In genomic region chr3:82333128-82333969, GRCm38 (mm10) we compare ENCODE assay signal across 8 mouse cellular contexts. TPM values are rescaled to one million over a fixed set of nuclear protein-coding genes. Genes with fewer than 3 reads are reported as not detected.
DNase-seq lines count a peak whose midpoint lies in the region; ATAC-seq lines count a peak whose summit lies in the region.

No protein-coding gene starts in this region.

- peak; percentile 86 for ATAC-seq in CD4-positive, CD25-positive, alpha-beta regulatory T cell, adult 4 months
- ATAC-seq in activated CD4-positive, CD25-positive, alpha-beta regulatory T cell, adult 4 months: peak; percentile 54
- ATAC-seq in liver, embryonic 13.5 days (ENCODE audit: low read depth): no peak

- H3K4me3 ChIP-seq in heart, embryonic 10.5 days: peak overlapping the region; percentile 54
- no peak overlapping the region for H3K4me3 ChIP-seq in liver, embryonic 13.5 days (replicated peaks)

- no peak overlapping the region for H3K9ac ChIP-seq in liver, embryonic 13.5 days

- H3K4me2 ChIP-seq in liver, embryonic 13.5 days: peak overlapping the region; percentile 46

- 5% methylated on average over 16 of the region's 16 CpGs for WGBS in heart, embryonic 10.5 days
- WGBS in liver, embryonic 13.5 days (ENCODE audit: insufficient replicate concordance): 5% methylated on average over 16 of the region's 16 CpGs

- no peaks in the 10 kb centered on the region for H3K36me3 ChIP-seq in heart, embryonic 10.5 days
- no peaks in the 10 kb centered on the region for H3K36me3 ChIP-seq in liver, embryonic 13.5 days

- H3K9me3 ChIP-seq in heart, embryonic 10.5 days: no peaks in the 10 kb centered on the region
- no peaks in the 10 kb centered on the region for H3K9me3 ChIP-seq in liver, embryonic 13.5 days (replicated peaks)

- peaks cover 7% of the 10 kb centered on the region; the same call in 1 of the 2 replicates for H3K4me1 ChIP-seq in heart, embryonic 10.5 days
- H3K4me1 ChIP-seq in liver, embryonic 13.5 days (replicated peaks): no peaks in the 10 kb centered on the region

- peak overlapping the region; percentile 83 for H3K27ac ChIP-seq in heart, embryonic 10.5 days
- no peak overlapping the region for H3K27ac ChIP-seq in liver, embryonic 13.5 days

- peak; percentile 24 to 65 for DNase-seq in cerebellum, postnatal 4 days (ENCODE audit: low spot score in 2 of 2)
- peak; percentile 81 for DNase-seq in heart, embryonic 10.5 days (ENCODE audit: low spot score)
- peak; percentile 52 to 63 for DNase-seq in kidney, adult 8-10 months
- peak; percentile 15 for DNase-seq in liver, embryonic 13.5 days
- peak; percentile 10 to 31 for DNase-seq in natural killer cell, adult 2 months (ENCODE audit: low spot score in 2 of 2)
- peak; percentile 42 for DNase-seq in thymus, postnatal 25 days

- no peaks in the 10 kb centered on the region for H3K27me3 ChIP-seq in heart, embryonic 10.5 days (ENCODE audit: insufficient read depth, poor library complexity, severe bottlenecking)
- no peaks in the 10 kb centered on the region for H3K27me3 ChIP-seq in liver, embryonic 13.5 days

RNA-seq across cellular contexts. Expression of gene Map9, which starts 24.5 kb away (rescaled TPM):
- polyA plus RNA-seq in CD4-positive, CD25-positive, alpha-beta regulatory T cell, adult 4 months (2017; shearing (Covaris generic)): 1 to 10 TPM in 1 of 2 experiments, under 1 TPM in 1; 0.57 to 1.1 TPM
- 1 to 10 TPM in 1 of 2 experiments, under 1 TPM in 1; 0.75 to 1.1 TPM for polyA plus RNA-seq in activated CD4-positive, CD25-positive, alpha-beta regulatory T cell, adult 4 months (2017; shearing (Covaris generic))
- polyA plus RNA-seq in heart, embryonic 10.5 days (2016; fragmentation: Nextera tagmentation; extraction: Ambion mirVana): 4.9 and 5.3 TPM in 2 replicates
- 0.37 and 0.49 TPM in 2 replicates for polyA plus RNA-seq in liver, embryonic 13.5 days (2015; fragmentation: Nextera tagmentation; extraction: Ambion mirVana)

Comparison
In these comparisons a context has a peak if more than half of its experiments do, and no peak if none do; other contexts are left out.
1. DNase-seq: peak in every context shown above with its lines; median percentile 81 in heart, embryonic 10.5 days; 58 in kidney, adult 8-10 months; 44 in cerebellum, postnatal 4 days; 42 in thymus, postnatal 25 days; 20 in natural killer cell, adult 2 months; 15 in liver, embryonic 13.5 days.